Mouse (Mus musculus) sigmoid colon, adult 10 weeks (tissue): ENCODE results near the gene Elavl4. TPM values are rescaled to one million over a fixed set of nuclear protein-coding genes. Genes with fewer than 3 reads are reported as not detected.

Experiments
- polyA plus RNA-seq: library from polyadenylated mRNA; stranded (reverse); fragments of 350-450 nt; fragmentation: Illumina TruSeq; extraction: RNeasy Lipid Tissue Mini Kit (QIAGEN cat#74804); gene quantifications from one replicate; pipeline ENCODE4 v1.2.3, GENCODE M21; 2014; ENCODE audit warnings: low read depth, low replicate concordance

Elavl4 gene
- 14.1 TPM for polyA plus RNA-seq

DNA sequence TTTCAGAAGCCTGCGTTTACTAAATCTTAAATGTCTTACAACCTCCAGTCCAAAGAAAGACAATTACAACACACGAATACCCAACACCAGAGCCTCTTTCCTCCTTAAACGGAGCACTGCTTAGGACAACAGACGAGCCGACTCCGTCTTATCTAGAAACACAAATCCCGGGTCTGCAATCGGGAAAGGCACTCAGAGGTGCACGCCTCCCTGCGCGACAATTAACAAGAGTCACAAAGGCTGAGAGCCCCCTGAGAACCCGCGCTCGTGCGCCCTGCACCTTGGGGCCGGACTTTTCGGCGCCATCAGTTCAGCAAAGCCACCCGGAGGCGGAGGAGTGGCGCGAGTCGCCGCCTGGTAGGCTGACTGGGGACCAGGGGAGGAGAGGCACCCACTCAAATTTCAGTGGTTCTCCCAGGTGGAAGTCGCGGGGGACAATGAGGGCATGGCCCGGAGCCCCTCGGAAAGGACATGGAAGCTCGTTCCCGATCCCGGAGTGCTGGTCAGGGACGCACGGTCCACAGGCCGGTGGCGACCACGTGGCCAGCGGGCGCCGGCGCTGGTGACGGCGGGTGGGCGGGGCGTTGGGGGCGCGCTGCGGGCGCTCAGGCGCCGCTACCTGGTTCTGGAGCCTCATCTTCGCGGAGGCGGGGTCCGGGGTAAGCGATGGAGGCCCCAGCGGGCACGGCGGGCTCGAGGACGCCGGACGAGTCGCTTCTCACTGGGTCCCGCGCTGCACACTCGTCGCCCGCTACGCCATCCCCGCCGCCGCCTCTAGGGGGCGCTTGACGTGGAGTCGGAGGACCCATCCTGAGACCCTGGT lies at the start of gene Elavl4:
Elavl4 (minus strand) TSS at position 732 of the 823 bp plus-strand sequence.

GRCm38 (mm10) chr4:110397618-110398045 lies 45.9 kb upstream of the Elavl4 start, which contains the start of gene Agbl4:
TSS of gene Agbl4 (plus strand) at chr4:110397661.

Other genes starting within 250 kb of the Elavl4 start
- not detected for gene Agbl4, start 45.8 kb upstream of the Elavl4 start, polyA plus RNA-seq